Mouse (Mus musculus): ENCODE measurements around the gene Mrgpra1. TPM values are rescaled to one million over a fixed set of nuclear protein-coding genes. Genes with fewer than 3 reads are reported as not detected.
"Not testable (repeated sequence)": the region's sequence is repeated elsewhere in the genome, so short reads cannot be mapped to it uniquely, and the experiment has no call there.

The Mrgpra1 gene
- polyA plus RNA-seq, 1 experiment from 2014 or later = not detected

GRCm38 (mm10) chr7:47312289-47312688, 41.8 kb downstream of the Mrgpra1 start:
- H3K27me3 ChIP-seq (ENCODE audit: insufficient read depth, low read length) = no peaks in the 10 kb centered on the region
- H3K9ac ChIP-seq (replicated peaks) = no peak overlapping the region
- ATAC-seq (no peak), DNase-seq (no peak)
- no peaks in the 10 kb centered on the region for H3K4me1 ChIP-seq (ENCODE audit: insufficient read depth)
- TF ChIP-seq EP300 (IDR thresholded peaks at IDR 0.05; ENCODE audit: low read depth) (no peak), CTCF (IDR thresholded peaks at IDR 0.05; ENCODE audit: low read depth) (0 out of 2 replicates have a peak, but pooled peaks have one; percentile 4)
- 32% methylated on average over 4 of the region's 4 CpGs for WGBS (ENCODE audit: insufficient replicate concordance)
- no peak overlapping the region for H3K27ac ChIP-seq (ENCODE audit: low read depth)
- no peaks in the 10 kb centered on the region for H3K9me3 ChIP-seq (ENCODE audit: low read length)
- no peaks in the 10 kb centered on the region for H3K36me3 ChIP-seq (replicated peaks; ENCODE audit: insufficient read depth, low read length)
- H3K4me2 ChIP-seq (ENCODE audit: low read depth, low read length) = no peak overlapping the region
- no peak overlapping the region for H3K4me3 ChIP-seq (ENCODE audit: low read depth, low read length)

GRCm38 (mm10) chr7:47309855-47310254, 44.2 kb downstream of the Mrgpra1 start:
- ATAC-seq = no peak
- no peak overlapping the region for H3K4me2 ChIP-seq (ENCODE audit: low read depth, low read length)
- WGBS (ENCODE audit: insufficient replicate concordance) = 83% methylated on average over 10 of the region's 10 CpGs

GRCm38 (mm10) chr7:47304661-47305060, 49.4 kb downstream of the Mrgpra1 start:
- not testable (repeated sequence) for H3K4me1 ChIP-seq (ENCODE audit: insufficient read depth); H3K4me2 ChIP-seq (ENCODE audit: low read depth, low read length); H3K9ac ChIP-seq (replicated peaks); H3K9me3 ChIP-seq (ENCODE audit: low read length); DNase-seq; H3K4me3 ChIP-seq (ENCODE audit: low read depth, low read length); H3K27ac ChIP-seq (ENCODE audit: low read depth); ATAC-seq; H3K27me3 ChIP-seq (ENCODE audit: insufficient read depth, low read length); H3K36me3 ChIP-seq (replicated peaks; ENCODE audit: insufficient read depth, low read length)
- 73% methylated on average over 5 of the region's 6 CpGs for WGBS (ENCODE audit: insufficient replicate concordance)

More at GRCm38 (mm10) chr7:47309855-47310254, 44.2 kb downstream of the Mrgpra1 start:
- TF ChIP-seq CTCF (IDR thresholded peaks at IDR 0.05; ENCODE audit: low read depth) (no peak), EP300 (IDR thresholded peaks at IDR 0.05; ENCODE audit: low read depth) (no peak)
- Histone ChIP-seq H3K4me1 (ENCODE audit: insufficient read depth) (no peaks in the 10 kb centered on the region), H3K36me3 (replicated peaks; ENCODE audit: insufficient read depth, low read length) (no peaks in the 10 kb centered on the region), H3K9ac (replicated peaks) (no peak overlapping the region), H3K27ac (ENCODE audit: low read depth) (no peak overlapping the region), H3K9me3 (ENCODE audit: low read length) (no peaks in the 10 kb centered on the region; the same call in 1 of the 2 replicates), H3K27me3 (ENCODE audit: insufficient read depth, low read length) (no peaks in the 10 kb centered on the region), H3K4me3 (ENCODE audit: low read depth, low read length) (no peak overlapping the region)
- no peak for DNase-seq

- H3K4me2 ChIP-seq (ENCODE audit: low read depth, low read length); H3K4me1 ChIP-seq (ENCODE audit: insufficient read depth); H3K36me3 ChIP-seq (replicated peaks; ENCODE audit: insufficient read depth, low read length); ATAC-seq; DNase-seq; H3K27ac ChIP-seq (ENCODE audit: low read depth); H3K9ac ChIP-seq (replicated peaks); H3K9me3 ChIP-seq (ENCODE audit: low read length); H3K4me3 ChIP-seq (ENCODE audit: low read depth, low read length); H3K27me3 ChIP-seq (ENCODE audit: insufficient read depth, low read length): not testable (repeated sequence)
These were observed 54.4 kb downstream of the Mrgpra1 start for GRCm38 (mm10) chr7:47299612-47300011.

Other genes with a start within 250 kb of the Mrgpra1 start
- gene Ptpn5, start 220.6 kb downstream of the Mrgpra1 start, polyA plus RNA-seq (2015; fragmentation: Nextera tagmentation; extraction: Ambion mirVana) = not detected in 2 replicates
- not detected in 2 replicates for gene Mrgpra6, start 149.3 kb downstream of the Mrgpra1 start, polyA plus RNA-seq (2015; fragmentation: Nextera tagmentation; extraction: Ambion mirVana)
- gene Mrgpra9, start 101.4 kb downstream of the Mrgpra1 start, polyA plus RNA-seq (2015; fragmentation: Nextera tagmentation; extraction: Ambion mirVana) = not detected in 2 replicates
- gene Mrgpra2a, start 97.9 kb upstream of the Mrgpra1 start, polyA plus RNA-seq (2015; fragmentation: Nextera tagmentation; extraction: Ambion mirVana) = 1.2 and 1.4 TPM in 2 replicates
- gene Mrgpra2b, start 174.6 kb upstream of the Mrgpra1 start, polyA plus RNA-seq (2015; fragmentation: Nextera tagmentation; extraction: Ambion mirVana) = 3.7 and 4.8 TPM in 2 replicates
- gene Mrgpra3, start 247.1 kb upstream of the Mrgpra1 start, polyA plus RNA-seq (2015; fragmentation: Nextera tagmentation; extraction: Ambion mirVana) = not detected in 2 replicates